Mouse (Mus musculus): Measurements from ENCODE around the gene Olfr1138. TPM values are rescaled to one million over a fixed set of nuclear protein-coding genes. Genes with fewer than 3 reads are reported as not detected.

Gene Olfr1138
- polyA plus RNA-seq (2017; shearing (Covaris generic)): not detected

GRCm38 (mm10) chr2:87739878-87740277 lies at the start of gene Olfr1138:
Olfr1138 (minus strand) TSS chr2:87739978.
- no peak for ATAC-seq

GRCm38 (mm10) chr2:87779183-87779582 lies 39.4 kb upstream of the Olfr1138 start, which contains the start of gene Olfr152:
Olfr152 (plus strand) TSS chr2:87779483.
- no peak for ATAC-seq

GRCm38 (mm10) chr2:87776143-87776542 lies 36.4 kb upstream of the Olfr1138 start:
- no peak for ATAC-seq

- ATAC-seq: no peak
These were observed 14.1 kb upstream of the Olfr1138 start, which contains the start of gene Olfr1141 for GRCm38 (mm10) chr2:87753891-87754290. Olfr1141 (minus strand) TSS chr2:87753991.

GRCm38 (mm10) chr2:87743452-87743851 lies 3.7 kb upstream of the Olfr1138 start, which contains the start of gene Olfr1140:
Olfr1140 (plus strand) TSS chr2:87743752.
- no peak for ATAC-seq

GRCm38 (mm10) chr2:87713079-87713478 lies 26.7 kb downstream of the Olfr1138 start, which contains the start of gene Olfr1137:
Olfr1137 (minus strand) TSS chr2:87713179.
- no peak for ATAC-seq

- ATAC-seq: no peak
These were observed 45.9 kb downstream of the Olfr1138 start, which contains the start of gene Olfr1136 for GRCm38 (mm10) chr2:87693847-87694246. Olfr1136 (minus strand) TSS chr2:87693947.

Other genes starting within 250 kb of the Olfr1138 start
- not detected for gene Pramel7, start 242.9 kb downstream of the Olfr1138 start, polyA plus RNA-seq (2017; shearing (Covaris generic))
- gene Pramel6, start 233.4 kb downstream of the Olfr1138 start, polyA plus RNA-seq (2017; shearing (Covaris generic)): not detected
- gene Olfr153, start 208.2 kb downstream of the Olfr1138 start, polyA plus RNA-seq (2017; shearing (Covaris generic)): not detected
- gene Olfr1128, start 194.4 kb downstream of the Olfr1138 start, polyA plus RNA-seq (2017; shearing (Covaris generic)): not detected
- gene Olfr1129, start 166.1 kb downstream of the Olfr1138 start, polyA plus RNA-seq (2017; shearing (Covaris generic)): not detected
- gene Olfr1130, start 133.8 kb downstream of the Olfr1138 start, polyA plus RNA-seq (2017; shearing (Covaris generic)): not detected
- not detected for gene Olfr1131, start 112.9 kb downstream of the Olfr1138 start, polyA plus RNA-seq (2017; shearing (Covaris generic))
- gene Olfr1132, start 102.4 kb downstream of the Olfr1138 start, polyA plus RNA-seq (2017; shearing (Covaris generic)): not detected
- not detected for gene Olfr1133, start 92.6 kb downstream of the Olfr1138 start, polyA plus RNA-seq (2017; shearing (Covaris generic))
- gene Olfr1134, start 81.5 kb downstream of the Olfr1138 start, polyA plus RNA-seq (2017; shearing (Covaris generic)): not detected
- not detected for gene Olfr1135, start 66.3 kb downstream of the Olfr1138 start, polyA plus RNA-seq (2017; shearing (Covaris generic))
- not detected for gene Olfr1136, start 46.0 kb downstream of the Olfr1138 start, polyA plus RNA-seq (2017; shearing (Covaris generic))
- not detected for gene Olfr1137, start 26.8 kb downstream of the Olfr1138 start, polyA plus RNA-seq (2017; shearing (Covaris generic))
- gene Olfr1140, start 3.8 kb upstream of the Olfr1138 start, polyA plus RNA-seq (2017; shearing (Covaris generic)): not detected
- not detected for gene Olfr1141, start 14.0 kb upstream of the Olfr1138 start, polyA plus RNA-seq (2017; shearing (Covaris generic))
- not detected for gene Olfr152, start 39.5 kb upstream of the Olfr1138 start, polyA plus RNA-seq (2017; shearing (Covaris generic))
- not detected for gene Olfr1143, start 60.6 kb upstream of the Olfr1138 start, polyA plus RNA-seq (2017; shearing (Covaris generic))
- gene Olfr1145, start 69.8 kb upstream of the Olfr1138 start, polyA plus RNA-seq (2017; shearing (Covaris generic)): not detected
- not detected for gene Olfr1148, start 90.6 kb upstream of the Olfr1138 start, polyA plus RNA-seq (2017; shearing (Covaris generic))
- gene Olfr1150-ps1, start 104.0 kb upstream of the Olfr1138 start, polyA plus RNA-seq (2017; shearing (Covaris generic)): not detected
- gene Olfr1151, start 115.9 kb upstream of the Olfr1138 start, polyA plus RNA-seq (2017; shearing (Covaris generic)): not detected
- gene Olfr1152, start 126.5 kb upstream of the Olfr1138 start, polyA plus RNA-seq (2017; shearing (Covaris generic)): not detected
- gene Olfr1153, start 155.0 kb upstream of the Olfr1138 start, polyA plus RNA-seq (2017; shearing (Covaris generic)): not detected
- gene Olfr1154, start 165.2 kb upstream of the Olfr1138 start, polyA plus RNA-seq (2017; shearing (Covaris generic)): not detected
- not detected for gene Olfr1155, start 205.2 kb upstream of the Olfr1138 start, polyA plus RNA-seq (2017; shearing (Covaris generic))
- gene Olfr1156, start 213.1 kb upstream of the Olfr1138 start, polyA plus RNA-seq (2017; shearing (Covaris generic)): under 1 TPM in 1 of 3 experiments, not detected in 2; 0.23 TPM
- not detected for gene Olfr1157, start 228.3 kb upstream of the Olfr1138 start, polyA plus RNA-seq (2017; shearing (Covaris generic))
- gene Olfr74, start 234.7 kb upstream of the Olfr1138 start, polyA plus RNA-seq (2017; shearing (Covaris generic)): not detected

Data from inflammation-experienced regulatory T-cells, adult 6 months (primary cell).